Mouse (Mus musculus) liver, postnatal 0 days (tissue): ENCODE measurements around the gene Awat2. TPM values are rescaled to one million over a fixed set of nuclear protein-coding genes. Genes with fewer than 3 reads are reported as not detected.

Experiments
- ATAC-seq: fragments of 200-750 bp; cut with Nextera tagmentation; 2 replicates; pipeline ENCODE4 v1.8.0; 2017; ENCODE audit warnings: mild to moderate bottlenecking, moderate library complexity
- DNase-seq: peaks from one replicate; pipeline ENCODE4 v3.0.0-alpha.2; 2016
- H3K27ac ChIP-seq: fragments of 300-500 bp; sonication (generic); 2 replicates; pipeline ENCODE4 v1.5.1; 2014; ENCODE audit warnings: antibody characterized with exemption, moderate library complexity, mild to moderate bottlenecking, low read depth
- H3K27me3 ChIP-seq: fragments of 300-500 bp; sonication (generic); 2 replicates; pipeline ENCODE4 v1.6.1; 2014; ENCODE audit warnings: low read length, control low read depth, mixed read lengths; ENCODE audit not compliant: insufficient read depth
- H3K36me3 ChIP-seq: fragments of 300-500 bp; sonication (generic); replicated peaks from 2 replicates; pipeline ENCODE4 v1.6.1; 2014; ENCODE audit warnings: mild to moderate bottlenecking, control low read depth, low read length, moderate library complexity, mixed read lengths; ENCODE audit not compliant: insufficient read depth
- H3K4me1 ChIP-seq: fragments of 300-500 bp; sonication (generic); 2 replicates; pipeline ENCODE4 v1.6.1; 2014; ENCODE audit warnings: antibody characterized with exemption, mild to moderate bottlenecking, control low read depth; ENCODE audit not compliant: insufficient read depth
- H3K4me2 ChIP-seq: fragments of 300-500 bp; sonication (generic); 2 replicates; pipeline ENCODE4 v1.6.1; 2014; ENCODE audit warnings: low read depth, mild to moderate bottlenecking, low read length, moderate library complexity, mixed read lengths
- H3K4me3 ChIP-seq: fragments of 300-500 bp; sonication (generic); 2 replicates; pipeline ENCODE4 v1.5.1; 2014; ENCODE audit warnings: low read depth, low read length
- H3K9ac ChIP-seq: fragments of 300-500 bp; sonication (generic); replicated peaks from 2 replicates; pipeline ENCODE4 v1.6.1; 2014; ENCODE audit warnings: mild to moderate bottlenecking, moderate library complexity
- H3K9me3 ChIP-seq: fragments of 300-500 bp; sonication (generic); 2 replicates; pipeline ENCODE4 v1.6.1; 2016; ENCODE audit warnings: mild to moderate bottlenecking, control low read depth, low read length, mixed read lengths
- CTCF ChIP-seq: sonication (generic); IDR thresholded peaks from 2 replicates; pipeline ENCODE4 v1.5.1; 2016; ENCODE audit warnings: antibody characterized with exemption, low read depth
- EP300 ChIP-seq: IDR thresholded peaks from 2 replicates; pipeline ENCODE4 v1.6.1; 2016; ENCODE audit warnings: antibody characterized with exemption, low read depth, mild to moderate bottlenecking
- WGBS: fragments of 180-500 bp; shearing (Covaris S2); extraction: QIAGEN DNeasy Blood & Tissue Kit; methylation state at CpG from one replicate; pipeline ENCODE4 v1.1.7; 2014; ENCODE audit not compliant: insufficient replicate concordance; 5-methylcytosine and 5-hydroxymethylcytosine counted together
- polyA plus RNA-seq: library from polyadenylated mRNA; unstranded; fragments of >200 nt; fragmentation: Nextera tagmentation; extraction: Ambion mirVana; gene quantifications from 2 replicates; pipeline ENCODE4 v1.2.1, GENCODE M21; 2015

Awat2 gene
- polyA plus RNA-seq, 1 experiment from 2014 or later, result 0.16 TPM

- Histone ChIP-seq H3K9ac (no peak overlapping the region), H3K4me1 (no peaks in the 10 kb centered on the region), H3K27me3 (no peaks in the 10 kb centered on the region), H3K4me3 (no peak overlapping the region), H3K4me2 (no peak overlapping the region), H3K36me3 (no peaks in the 10 kb centered on the region), H3K27ac (no peak overlapping the region), H3K9me3 (no peaks in the 10 kb centered on the region)
- no peak for ATAC-seq
- no peak for DNase-seq
- 90% methylated on average over 7 of the region's 7 CpGs for WGBS
- TF ChIP-seq CTCF, result no peak
- TF ChIP-seq EP300, result no peak
Observed at GRCm38 (mm10) chrX:100443532-100443931, 1.0 kb upstream of the Awat2 start.

- no peaks in the 10 kb centered on the region for H3K27me3 ChIP-seq
- 71% methylated on average over 3 of the region's 3 CpGs for WGBS
- no peak overlapping the region for H3K9ac ChIP-seq
- no peak overlapping the region for H3K27ac ChIP-seq
- no peak overlapping the region for H3K4me2 ChIP-seq
- ATAC-seq, result no peak
- no peak overlapping the region for H3K4me3 ChIP-seq
- no peaks in the 10 kb centered on the region for H3K36me3 ChIP-seq
- DNase-seq, result no peak
- no peaks in the 10 kb centered on the region for H3K4me1 ChIP-seq
- no peak for TF ChIP-seq CTCF
- TF ChIP-seq EP300, result no peak
- no peaks in the 10 kb centered on the region for H3K9me3 ChIP-seq
Observed at GRCm38 (mm10) chrX:100432311-100432710, 10.2 kb downstream of the Awat2 start.

DNA sequence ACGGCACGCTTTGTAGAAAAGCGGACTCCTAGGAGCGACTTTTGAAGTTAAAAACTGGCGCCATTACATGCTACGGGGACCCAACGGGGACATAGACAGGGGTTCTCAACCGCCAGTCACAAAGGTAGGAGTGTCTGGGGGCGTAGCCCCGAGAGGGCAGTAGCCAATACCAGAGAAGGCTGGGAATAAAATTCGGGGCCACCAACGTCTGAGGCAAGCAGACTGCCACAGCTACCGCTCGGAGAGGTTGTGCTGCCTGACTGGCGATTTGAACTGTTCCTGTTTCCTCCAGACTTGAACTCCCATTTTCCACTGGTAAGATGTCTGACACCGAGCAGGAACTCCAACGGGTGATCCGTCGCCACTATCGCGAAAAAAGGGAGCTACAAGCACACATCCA is 13.8 kb downstream of the Awat2 start, which contains the start of gene Otud6a:
Otud6a (plus strand) TSS at position 321 of the 400 bp plus-strand sequence.
- TF ChIP-seq EP300, result no peak
- no peaks in the 10 kb centered on the region for H3K9me3 ChIP-seq
- no peaks in the 10 kb centered on the region for H3K36me3 ChIP-seq
- no peak within 1 kb of the TSS for H3K27ac ChIP-seq
- no peaks in the 10 kb centered on the region for H3K27me3 ChIP-seq
- H3K4me2 ChIP-seq, result no peak within 1 kb of the TSS
- no peaks in the 10 kb centered on the region for H3K4me1 ChIP-seq
- no peak within 1 kb of the TSS for H3K9ac ChIP-seq
- ATAC-seq (no peak), DNase-seq (no peak)
- 85% methylated on average over 21 of the region's 21 CpGs for WGBS
- H3K4me3 ChIP-seq, result no peak within 1 kb of the TSS

DNA sequence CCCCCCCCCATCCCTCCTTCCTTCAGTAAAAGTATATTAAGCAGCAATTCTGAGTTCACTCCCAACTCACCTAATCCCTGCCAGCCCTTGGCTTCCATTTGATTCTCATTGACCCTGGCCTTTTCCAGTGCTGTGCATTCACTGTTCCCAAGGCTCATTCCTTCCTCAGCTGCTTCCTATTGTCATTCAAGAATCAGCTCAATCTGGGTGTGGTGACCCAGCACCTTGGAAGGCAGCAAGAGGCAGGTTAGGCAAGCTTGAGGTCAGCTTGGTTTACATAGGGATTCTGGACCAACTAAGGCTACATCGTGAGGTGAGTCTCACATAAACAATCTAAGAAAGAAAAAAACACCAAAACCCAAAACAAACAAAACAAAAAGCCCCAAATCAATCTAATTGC is 33.3 kb downstream of the Awat2 start:
- DNase-seq (no peak), ATAC-seq (no peak)
- Histone ChIP-seq H3K27me3 (no peaks in the 10 kb centered on the region), H3K9ac (no peak overlapping the region), H3K4me2 (no peak overlapping the region), H3K4me1 (no peaks in the 10 kb centered on the region), H3K4me3 (no peak overlapping the region), H3K27ac (no peak overlapping the region), H3K9me3 (no peaks in the 10 kb centered on the region), H3K36me3 (no peaks in the 10 kb centered on the region)
- TF ChIP-seq EP300 (no peak), CTCF (no peak)
- WGBS, result 52% methylated on average over 1 of the region's 1 CpGs

GRCm38 (mm10) chrX:100401657-100402056 is 40.9 kb downstream of the Awat2 start:
- DNase-seq, result no peak
- no peak overlapping the region for H3K4me2 ChIP-seq
- no peaks in the 10 kb centered on the region for H3K9me3 ChIP-seq
- no peak for ATAC-seq
- H3K4me3 ChIP-seq, result no peak overlapping the region
- H3K9ac ChIP-seq, result no peak overlapping the region
- WGBS, result 55% methylated on average over 5 of the region's 5 CpGs
- no peaks in the 10 kb centered on the region for H3K36me3 ChIP-seq
- no peaks in the 10 kb centered on the region for H3K4me1 ChIP-seq
- no peak overlapping the region for H3K27ac ChIP-seq
- H3K27me3 ChIP-seq, result no peaks in the 10 kb centered on the region
- no peak for TF ChIP-seq EP300
- no peak for TF ChIP-seq CTCF

GRCm38 (mm10) chrX:100400900-100401299 is 41.6 kb downstream of the Awat2 start:
- Histone ChIP-seq H3K4me3 (no peak overlapping the region), H3K4me1 (no peaks in the 10 kb centered on the region), H3K9me3 (no peaks in the 10 kb centered on the region), H3K9ac (no peak overlapping the region), H3K27ac (no peak overlapping the region), H3K36me3 (no peaks in the 10 kb centered on the region), H3K27me3 (no peaks in the 10 kb centered on the region), H3K4me2 (no peak overlapping the region)
- TF ChIP-seq CTCF (no peak), EP300 (no peak)
- DNase-seq, result no peak
- ATAC-seq, result no peak

DNA sequence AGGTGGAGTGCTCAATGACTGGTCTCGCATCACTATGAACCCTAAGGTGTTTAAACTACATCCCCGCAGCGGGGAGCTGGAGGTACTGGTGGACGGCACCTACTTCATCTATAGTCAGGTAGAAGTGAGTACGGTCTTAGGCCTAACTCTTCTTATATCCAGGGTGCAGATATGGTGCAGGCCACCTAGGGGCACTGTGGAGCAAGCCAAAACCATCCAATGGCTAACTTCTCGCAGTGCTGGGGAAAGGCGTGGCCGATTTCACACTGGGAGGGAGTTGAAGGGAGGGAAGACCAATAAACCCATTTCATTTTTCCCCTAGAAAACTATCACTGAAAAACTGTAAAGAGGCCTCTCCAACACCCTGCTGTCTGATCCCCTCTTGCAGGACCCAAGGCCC is 47.5 kb downstream of the Awat2 start:
- Histone ChIP-seq H3K27ac (no peak overlapping the region), H3K9me3 (no peaks in the 10 kb centered on the region), H3K36me3 (no peaks in the 10 kb centered on the region), H3K4me3 (no peak overlapping the region), H3K9ac (no peak overlapping the region), H3K4me1 (no peaks in the 10 kb centered on the region), H3K27me3 (no peaks in the 10 kb centered on the region), H3K4me2 (no peak overlapping the region)
- ATAC-seq, result peak; percentile 56; the same call in 1 of the 2 replicates
- TF ChIP-seq CTCF (peak; percentile 50), EP300 (no peak)
- 78% methylated on average over 8 of the region's 8 CpGs for WGBS
- peak; percentile 19 for DNase-seq
